12 mouse cellular contexts compared by ENCODE assay signal in the genomic region with DNA sequence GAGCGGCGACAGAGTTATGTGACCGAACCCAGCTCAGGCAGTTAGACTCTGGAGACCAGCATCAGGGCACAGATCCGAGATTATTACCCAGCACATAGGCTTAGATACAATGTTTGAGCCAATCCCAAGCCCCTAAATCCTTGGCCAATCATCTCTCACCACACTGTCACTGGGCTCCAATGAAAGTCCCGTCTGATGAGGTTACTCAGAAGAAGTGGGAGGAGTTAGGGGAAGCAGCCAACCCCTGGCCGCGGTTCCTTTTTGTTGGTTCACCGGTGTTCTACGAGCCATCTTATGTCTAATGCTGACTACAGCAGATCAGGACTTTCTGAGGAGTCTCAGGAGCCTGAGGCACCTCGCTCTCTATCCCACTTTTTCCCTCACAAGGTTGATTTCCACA. TPM values are rescaled to one million over a fixed set of nuclear protein-coding genes. Genes with fewer than 3 reads are reported as not detected.
"Had no signal": no experiment of that assay in that cellular context is flagged by ENCODE, and none has a peak within 500 bp of the region (broad histone marks: within the 10 kb centered on the region; RNA-seq: fewer than 3 reads in every experiment).

No protein-coding gene starts in this region.

- ATAC-seq: liver, postnatal 0 days; midbrain, embryonic 16.5 days had no signal

- DNase-seq: kidney, postnatal 14 days; liver; liver, embryonic 13.5 days; liver, postnatal 0 days; lung, postnatal 14 days; right cerebral cortex, adult 18-20 months; right cerebral cortex, postnatal 25 days; thymus, adult 2 months; thymus, postnatal 36 days had no signal

RNA-seq across cellular contexts. Expression of a gene that starts 37.7 kb away (rescaled TPM):
- total RNA-seq: layer of hippocampus, adult 8-10 months; layer of hippocampus, postnatal 14 days had no signal
